Mouse (Mus musculus) right cerebral cortex, adult 2 months (tissue): ENCODE measurements around the gene Gm11992.

Source experiments
- DNase-seq, 2 experiments: peaks; one replicate each; pipeline ENCODE4 v3.0.0; 2021 to 2022; ENCODE audit warnings: low spot score in 2 of 2

Gene Gm11992

DNA sequence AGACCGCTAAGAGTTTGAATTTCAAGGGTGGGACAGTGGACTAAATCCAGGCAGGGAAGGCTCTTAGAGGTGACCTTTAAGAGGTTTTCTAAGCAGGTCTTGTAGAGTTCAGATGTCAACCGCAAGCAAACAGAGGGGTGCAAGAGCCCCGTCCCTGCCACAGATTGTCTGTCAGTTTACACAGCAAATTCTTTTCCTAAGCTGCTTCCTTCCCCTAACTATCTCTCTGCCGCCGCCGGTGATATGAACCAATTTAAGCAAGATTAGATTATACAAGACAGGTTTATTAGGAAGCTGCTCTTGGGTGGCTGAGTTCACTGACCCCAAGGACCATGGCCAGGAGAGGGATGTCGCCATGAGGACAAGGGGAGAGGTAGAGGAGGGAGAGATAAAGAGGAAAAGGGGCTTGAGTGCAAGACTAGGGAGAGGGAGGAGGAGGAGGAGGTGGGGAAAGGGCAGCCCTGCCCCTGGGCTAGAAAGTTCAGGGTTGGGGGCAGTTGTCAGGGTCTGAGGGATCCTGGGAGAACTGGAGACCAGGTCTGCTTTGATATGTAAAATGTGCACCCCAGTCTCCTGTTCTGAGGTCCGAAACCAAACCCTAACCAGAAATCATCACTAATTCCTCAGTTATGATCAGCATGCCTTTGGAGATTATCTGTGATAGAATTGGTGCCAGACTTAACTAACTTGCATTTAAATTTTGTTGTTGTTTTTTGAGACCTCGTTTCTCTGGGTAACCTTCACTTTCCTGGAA is 67.2 kb downstream of the Gm11992 start:
- DNase-seq = no peak

DNA sequence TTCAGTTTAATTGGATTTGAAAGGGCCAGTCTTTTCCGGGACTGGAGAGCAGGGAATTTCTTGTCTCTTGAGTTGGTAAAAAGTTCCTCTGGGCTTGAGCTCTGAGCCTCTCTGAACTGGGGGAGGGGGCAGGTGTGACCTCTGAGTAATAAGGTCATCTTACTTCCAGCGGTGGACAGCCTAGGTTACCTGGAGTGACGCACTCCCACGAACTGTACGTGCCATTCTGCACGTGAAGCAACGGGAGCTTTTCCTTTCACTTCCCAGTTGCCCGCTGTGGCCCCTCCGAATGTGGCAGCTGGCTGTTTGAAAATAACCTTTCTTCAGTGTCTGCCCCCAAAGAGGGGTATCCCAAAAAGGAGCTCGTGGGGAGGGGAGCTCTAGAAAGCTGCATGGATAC is 67.7 kb downstream of the Gm11992 start:
- no peak for DNase-seq

DNA sequence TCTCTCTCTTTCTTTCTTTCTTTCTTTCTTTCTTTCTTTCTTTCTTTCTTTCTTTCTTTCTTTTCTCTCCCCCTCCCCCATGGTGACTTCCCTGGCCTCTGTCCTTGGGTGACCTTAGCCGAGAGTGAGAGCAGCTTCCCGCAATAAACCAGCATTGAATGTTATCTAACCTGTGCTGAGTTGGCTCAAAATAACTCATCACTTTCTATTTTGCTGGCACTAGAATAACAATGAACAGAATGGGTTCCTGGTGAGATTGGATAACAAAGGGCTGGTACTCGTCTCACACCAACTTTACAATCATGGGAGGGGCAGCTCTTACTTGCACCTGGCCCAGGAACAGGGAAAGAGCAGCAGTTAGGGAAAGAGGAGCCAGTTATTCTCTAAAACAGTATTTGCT is 68.5 kb downstream of the Gm11992 start:
- DNase-seq = no peak

DNA sequence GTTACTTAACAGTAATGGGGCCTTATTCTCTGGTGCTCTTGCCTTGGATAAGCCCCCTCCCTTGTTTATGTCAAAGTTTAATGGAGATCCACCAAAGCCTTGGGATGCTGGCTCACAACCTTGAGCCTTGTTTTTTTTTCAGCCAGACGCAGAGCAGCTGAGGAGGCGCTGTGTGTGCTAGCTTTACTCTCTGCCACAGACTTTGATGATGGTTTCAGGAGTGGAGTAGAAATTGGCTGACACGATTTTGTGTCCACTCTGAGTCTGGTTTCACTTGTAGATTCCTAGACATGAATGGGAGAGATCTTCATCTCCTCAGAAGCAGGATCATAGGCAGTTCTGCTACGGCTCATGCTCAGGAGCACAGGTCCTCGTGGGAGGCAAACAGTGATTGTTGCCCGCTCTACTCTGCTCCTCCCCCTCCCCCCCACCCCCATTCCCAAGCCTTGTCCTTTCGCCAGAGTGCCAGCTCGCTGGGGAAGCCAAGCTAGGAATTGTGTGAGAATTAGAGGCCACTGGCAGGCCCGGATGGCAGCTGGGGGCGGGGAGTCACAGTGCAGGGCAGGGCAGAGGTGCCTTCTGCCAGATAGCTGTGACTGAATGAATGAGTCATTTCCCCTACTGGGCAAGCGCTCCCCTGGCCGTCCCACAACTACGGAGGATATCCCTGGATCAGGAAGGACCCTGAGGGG is 69.1 kb downstream of the Gm11992 start:
- DNase-seq = no peak

DNA sequence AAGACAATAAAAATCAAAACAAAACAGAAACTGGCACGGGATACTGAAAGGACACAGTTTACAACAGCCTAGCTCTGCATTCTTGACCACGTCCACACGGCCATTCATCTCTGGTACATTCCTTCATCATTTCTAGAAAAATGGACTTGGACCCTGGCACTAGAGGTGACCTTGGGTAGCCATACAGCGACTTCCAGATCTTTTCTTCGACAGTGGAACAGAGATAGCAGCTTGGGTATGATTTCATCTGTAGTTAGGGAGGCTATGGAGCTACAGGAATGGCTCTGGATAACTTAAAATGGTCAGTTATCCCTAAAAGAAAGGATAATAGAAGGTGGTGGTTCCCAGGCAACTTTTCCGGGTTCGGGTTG is 69.6 kb downstream of the Gm11992 start, which contains the start of gene Upp1:
TSS of gene Upp1 (plus strand) at position 54 of the 371 bp plus-strand sequence.
- DNase-seq = no peak

DNA sequence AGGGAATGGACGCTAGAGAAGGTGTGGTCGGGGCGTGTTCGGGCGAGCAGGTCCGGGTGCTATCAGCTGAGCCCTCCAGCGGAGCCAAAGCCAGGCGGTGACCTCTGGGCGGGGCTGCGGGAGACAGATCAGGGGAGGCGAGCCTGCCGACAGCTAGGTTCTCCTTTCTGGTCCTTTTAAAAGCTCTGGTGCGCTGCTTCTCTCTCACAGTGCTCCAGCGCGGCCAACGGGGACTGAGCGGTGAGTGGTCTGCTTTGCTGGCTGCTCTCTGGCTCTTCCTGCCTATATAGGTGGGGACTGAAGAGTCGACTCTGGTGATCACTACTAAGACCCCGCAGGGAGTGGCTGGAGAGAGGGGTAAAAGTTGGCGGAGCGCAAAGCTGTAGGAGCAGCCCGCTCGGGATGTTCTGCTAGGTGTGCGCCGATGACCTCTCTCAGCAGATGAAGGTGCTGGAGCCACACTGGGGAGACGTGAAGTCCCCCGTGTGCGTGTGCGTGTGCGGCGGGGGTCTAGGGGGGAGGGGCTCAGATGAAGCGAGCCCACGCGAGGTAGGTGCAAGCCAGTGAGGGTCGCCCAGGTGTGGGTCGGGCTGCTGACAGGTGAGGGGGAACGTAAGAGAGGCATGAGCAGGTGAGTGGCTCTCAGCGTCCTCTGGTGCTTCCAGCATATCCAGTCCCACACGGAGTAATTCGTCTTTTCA is 70.2 kb downstream of the Gm11992 start:
- DNase-seq = no peak
